Mouse (Mus musculus): Measurements from ENCODE around the gene Rab6a.
A peak's percentile ranks its signal among the peaks of the same experiment; 100 is the strongest.

Gene Rab6a

GRCm38 (mm10) chr7:100622277-100622676, 15.1 kb downstream of the Rab6a start:
- DNase-seq (ENCODE audit: low spot score), result no peak

- no peak for DNase-seq (ENCODE audit: low spot score)
Observed at GRCm38 (mm10) chr7:100624538-100624937, 17.3 kb downstream of the Rab6a start.

GRCm38 (mm10) chr7:100637657-100638056, 30.4 kb downstream of the Rab6a start:
- no peak for DNase-seq (ENCODE audit: low spot score)

GRCm38 (mm10) chr7:100642413-100642812, 35.2 kb downstream of the Rab6a start:
- DNase-seq (ENCODE audit: low spot score), result no peak

GRCm38 (mm10) chr7:100645147-100645546, 37.9 kb downstream of the Rab6a start:
- peak; percentile 75 for DNase-seq (ENCODE audit: low spot score)

GRCm38 (mm10) chr7:100649095-100649494, 41.9 kb downstream of the Rab6a start:
- no peak for DNase-seq (ENCODE audit: low spot score)

GRCm38 (mm10) chr7:100649826-100650225, 42.6 kb downstream of the Rab6a start:
- DNase-seq (ENCODE audit: low spot score), result no peak

GRCm38 (mm10) chr7:100650421-100650820, 43.2 kb downstream of the Rab6a start:
- no peak for DNase-seq (ENCODE audit: low spot score)

GRCm38 (mm10) chr7:100651011-100651410, 43.8 kb downstream of the Rab6a start:
- no peak for DNase-seq (ENCODE audit: low spot score)

GRCm38 (mm10) chr7:100653480-100654266, 46.5 kb downstream of the Rab6a start:
- peak; percentile 65 for DNase-seq (ENCODE audit: low spot score)

GRCm38 (mm10) chr7:100654441-100654840, 47.2 kb downstream of the Rab6a start:
- DNase-seq (ENCODE audit: low spot score), result no peak

GRCm38 (mm10) chr7:100656739-100657138, 49.5 kb downstream of the Rab6a start:
- DNase-seq (ENCODE audit: low spot score), result peak; percentile 46

GRCm38 (mm10) chr7:100658093-100658578, 50.9 kb downstream of the Rab6a start:
- DNase-seq (ENCODE audit: low spot score), result no peak

GRCm38 (mm10) chr7:100661264-100661663, 54.1 kb downstream of the Rab6a start:
- DNase-seq (ENCODE audit: low spot score), result no peak

- no peak for DNase-seq (ENCODE audit: low spot score)
Observed at GRCm38 (mm10) chr7:100662231-100662630, 55.0 kb downstream of the Rab6a start, which contains the start of gene Plekhb1. Plekhb1 (minus strand) TSS chr7:100662414.

GRCm38 (mm10) chr7:100663190-100663589, 56.0 kb downstream of the Rab6a start:
- peak; percentile 85 for DNase-seq (ENCODE audit: low spot score)

- no peak for DNase-seq (ENCODE audit: low spot score)
Observed at GRCm38 (mm10) chr7:100663729-100664304, 56.6 kb downstream of the Rab6a start.

- DNase-seq (ENCODE audit: low spot score), result peak; percentile 61
Observed at GRCm38 (mm10) chr7:100670646-100671045, 63.4 kb downstream of the Rab6a start.

- no peak for DNase-seq (ENCODE audit: low spot score)
Observed at GRCm38 (mm10) chr7:100673452-100673851, 66.2 kb downstream of the Rab6a start.

GRCm38 (mm10) chr7:100674941-100675340, 67.7 kb downstream of the Rab6a start:
- no peak for DNase-seq (ENCODE audit: low spot score)

- DNase-seq (ENCODE audit: low spot score), result no peak
Observed at GRCm38 (mm10) chr7:100678052-100678451, 70.8 kb downstream of the Rab6a start.

GRCm38 (mm10) chr7:100678948-100679880, 72.0 kb downstream of the Rab6a start:
- DNase-seq (ENCODE audit: low spot score), result no peak
